Mouse (Mus musculus): Measurements from ENCODE around the gene Dync1i2. TPM values are rescaled to one million over a fixed set of nuclear protein-coding genes. Genes with fewer than 3 reads are reported as not detected.

The Dync1i2 gene
- total RNA-seq, 2 experiments from 2014 or later, result 65.8 to 67.4 TPM

DNA sequence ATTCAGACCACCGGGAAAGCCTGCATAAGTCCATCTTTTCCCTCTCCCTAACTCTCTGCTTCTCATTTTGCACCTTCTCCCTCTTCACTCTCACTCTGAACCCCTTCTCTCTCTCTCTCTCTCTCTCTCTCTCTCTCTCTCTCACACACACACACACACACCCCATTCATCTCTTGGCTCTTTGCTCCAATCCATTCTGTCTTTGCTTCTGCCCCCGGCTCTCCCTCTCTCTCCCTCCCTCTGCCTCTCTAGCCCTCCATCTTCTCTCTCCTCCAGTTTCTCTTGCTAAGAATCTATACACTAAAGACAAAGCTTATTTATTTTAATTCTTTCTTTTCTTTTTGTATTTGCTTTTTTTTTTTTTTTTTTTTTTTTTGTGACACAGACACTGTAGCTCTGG, 98.2 kb downstream of the Dync1i2 start:
- no peak for DNase-seq
- intact Hi-C loops (cut with DNase I), result no loop called here

DNA sequence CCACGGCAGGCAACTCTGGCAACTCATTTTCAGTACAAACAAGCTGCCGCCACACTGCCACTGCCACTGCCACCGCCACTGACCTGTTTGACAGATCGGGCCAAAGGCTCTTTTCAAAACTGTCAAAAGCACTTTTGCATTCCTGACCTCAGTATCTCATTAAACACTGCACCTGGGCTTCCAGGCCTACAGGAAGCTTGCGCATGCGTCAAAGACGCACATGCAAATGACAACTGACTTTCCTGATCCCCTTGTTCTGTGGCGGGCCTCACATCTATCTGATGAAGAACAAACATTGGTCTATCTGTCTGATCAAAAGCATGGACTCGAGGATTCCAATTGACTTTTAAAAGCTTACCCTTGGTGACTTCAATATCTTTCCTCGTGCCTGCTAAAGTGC, 100.6 kb downstream of the Dync1i2 start:
- intact Hi-C loops (cut with DNase I), result no loop called here
- DNase-seq, result no peak

Other genes with a start within 250 kb of the Dync1i2 start
- 1 to 10 TPM; 5.1 to 8.1 TPM for gene Dcaf17, start 156.4 kb upstream of the Dync1i2 start, total RNA-seq (2021)
- 1 to 10 TPM; 5.6 to 5.9 TPM for gene Mettl8, start 156.1 kb upstream of the Dync1i2 start, total RNA-seq (2021)
- gene Cybrd1, start 93.8 kb upstream of the Dync1i2 start, total RNA-seq (2021), result 1 to 10 TPM; 1.1 to 1.5 TPM
- gene Slc25a12, start 156.0 kb downstream of the Dync1i2 start, total RNA-seq (2021), result 100 to 1,000 TPM; 242 to 245 TPM
- 10 to 100 TPM; 27.5 to 31.4 TPM for gene Hat1, start 177.3 kb downstream of the Dync1i2 start, total RNA-seq (2021)
- gene Metap1d, start 241.6 kb downstream of the Dync1i2 start, total RNA-seq (2021), result 10 to 100 TPM; 40.3 to 44.0 TPM